Comparison of ENCODE assay signal across 21 mouse cellular contexts in genomic region chr3:126464262-126464661, GRCm38 (mm10).
DNase-seq lines count a peak whose midpoint lies in the region; ATAC-seq and TF ChIP-seq lines count a peak whose summit lies in the region.
"Had no signal": no experiment of that assay in that cellular context is flagged by ENCODE, and none has a peak within 500 bp of the region (broad histone marks: within the 10 kb centered on the region; RNA-seq: fewer than 3 reads in every experiment).

No protein-coding gene starts in this region.

- 12% methylated on average over 2 of the region's 2 CpGs for WGBS in forebrain, embryonic 15.5 days
- 33% methylated on average over 2 of the region's 2 CpGs for WGBS in forebrain, embryonic 12.5 days
- 11% methylated on average over 2 of the region's 2 CpGs for WGBS in neural tube, embryonic 12.5 days
- 19% methylated on average over 2 of the region's 2 CpGs for WGBS in neural tube, embryonic 15.5 days

- H3K4me3 ChIP-seq in forebrain, embryonic 15.5 days, result no peak overlapping the region
- no peak overlapping the region for H3K4me3 ChIP-seq in forebrain, embryonic 12.5 days (replicated peaks)
- no peak overlapping the region for H3K4me3 ChIP-seq in neural tube, embryonic 12.5 days
- H3K4me3 ChIP-seq in neural tube, embryonic 15.5 days (replicated peaks), result no peak overlapping the region
- H3K4me3 ChIP-seq: embryonic facial prominence, embryonic 13.5 days; gastrocnemius, adult 2 months; heart, embryonic 12.5 days; hindbrain, embryonic 10.5 days had no signal

- H3K9ac ChIP-seq in forebrain, embryonic 15.5 days (replicated peaks), result no peak overlapping the region
- no peak overlapping the region for H3K9ac ChIP-seq in forebrain, embryonic 12.5 days
- no peak overlapping the region for H3K9ac ChIP-seq in neural tube, embryonic 12.5 days
- no peak overlapping the region for H3K9ac ChIP-seq in neural tube, embryonic 15.5 days (replicated peaks)
- H3K9ac ChIP-seq: embryonic facial prominence, embryonic 13.5 days; heart, embryonic 12.5 days had no signal

- no peak for TF ChIP-seq POLR2A in brain, embryonic 14.5 days (IDR thresholded peaks at IDR 0.05; ENCODE audit: borderline replicate concordance, extremely low read depth, insufficient read depth, insufficient read length, poor library complexity, severe bottlenecking)

- H3K9me3 ChIP-seq in forebrain, embryonic 15.5 days, result no peaks in the 10 kb centered on the region
- no peaks in the 10 kb centered on the region for H3K9me3 ChIP-seq in forebrain, embryonic 12.5 days
- H3K9me3 ChIP-seq in neural tube, embryonic 12.5 days, result no peaks in the 10 kb centered on the region
- H3K9me3 ChIP-seq in neural tube, embryonic 15.5 days (replicated peaks), result no peaks in the 10 kb centered on the region
- H3K9me3 ChIP-seq: embryonic facial prominence, embryonic 13.5 days; heart, embryonic 12.5 days; hindbrain, embryonic 10.5 days had no signal

- H3K4me1 ChIP-seq in forebrain, embryonic 15.5 days, result 0 out of 2 replicates have a peak, but pooled peaks cover 2% of the 10 kb centered on the region
- H3K4me1 ChIP-seq in forebrain, embryonic 12.5 days, result no peaks in the 10 kb centered on the region
- no peaks in the 10 kb centered on the region for H3K4me1 ChIP-seq in neural tube, embryonic 12.5 days
- no peaks in the 10 kb centered on the region for H3K4me1 ChIP-seq in neural tube, embryonic 15.5 days
- H3K4me1 ChIP-seq: embryonic facial prominence, embryonic 13.5 days; heart, embryonic 12.5 days; hindbrain, embryonic 10.5 days had no signal

- H3K27me3 ChIP-seq in forebrain, embryonic 15.5 days, result no peaks in the 10 kb centered on the region
- no peaks in the 10 kb centered on the region for H3K27me3 ChIP-seq in forebrain, embryonic 12.5 days
- no peaks in the 10 kb centered on the region for H3K27me3 ChIP-seq in neural tube, embryonic 12.5 days (replicated peaks)
- no peaks in the 10 kb centered on the region for H3K27me3 ChIP-seq in neural tube, embryonic 15.5 days (replicated peaks)
- H3K27me3 ChIP-seq: embryonic facial prominence, embryonic 13.5 days; heart, embryonic 12.5 days had no signal

- no peak overlapping the region for H3K27ac ChIP-seq in forebrain, embryonic 15.5 days (replicated peaks)
- H3K27ac ChIP-seq in forebrain, embryonic 12.5 days, result no peak overlapping the region
- no peak overlapping the region for H3K27ac ChIP-seq in neural tube, embryonic 12.5 days
- H3K27ac ChIP-seq in neural tube, embryonic 15.5 days (replicated peaks), result no peak overlapping the region
- H3K27ac ChIP-seq: embryonic facial prominence, embryonic 13.5 days; gastrocnemius, adult 2 months; hindbrain, embryonic 10.5 days had no signal

- H3K36me3 ChIP-seq in forebrain, embryonic 15.5 days, result no peaks in the 10 kb centered on the region
- H3K36me3 ChIP-seq in forebrain, embryonic 12.5 days (replicated peaks), result no peaks in the 10 kb centered on the region
- no peaks in the 10 kb centered on the region for H3K36me3 ChIP-seq in neural tube, embryonic 12.5 days
- no peaks in the 10 kb centered on the region for H3K36me3 ChIP-seq in neural tube, embryonic 15.5 days
- H3K36me3 ChIP-seq: embryonic facial prominence, embryonic 13.5 days; G1E; heart, embryonic 12.5 days; hindbrain, embryonic 10.5 days had no signal

- no peak for TF ChIP-seq CTCF in brain, embryonic 14.5 days (IDR thresholded peaks at IDR 0.05; ENCODE audit: borderline replicate concordance, extremely low read depth, insufficient read depth, insufficient read length)

- DNase-seq in brain, embryonic 14.5 days (ENCODE audit: low read depth), result peak; percentile 41
- DNase-seq in right cerebral cortex, postnatal 36 days (ENCODE audit: low spot score in 2 of 2), result no peak
- DNase-seq in kidney, postnatal 36 days, result no peak
- DNase-seq: adrenal gland, postnatal 14 days; cerebellum, adult 18-20 months; cerebellum, adult 9-11 months; cerebellum, postnatal 36 days; gastrocnemius, adult 2 months; gastrocnemius, postnatal 25 days had no signal

- 0 out of 2 replicates have a peak, but pooled peaks have one; percentile 29 for ATAC-seq in forebrain, embryonic 15.5 days (replicated peaks)
- ATAC-seq in forebrain, embryonic 12.5 days (ENCODE audit: low FRiP score), result no peak
- ATAC-seq in neural tube, embryonic 12.5 days (ENCODE audit: low FRiP score, low read depth), result 0 out of 2 replicates have a peak, but pooled peaks have one; percentile 48
- no peak for ATAC-seq in neural tube, embryonic 15.5 days (ENCODE audit: low FRiP score)
- ATAC-seq: activated CD4-positive, CD25-positive, alpha-beta regulatory T cell, adult 4 months; hindbrain, embryonic 16.5 days; inflammation-experienced regulatory T-cells, adult 6 months; intestine, postnatal 0 days had no signal

- no peak overlapping the region for H3K4me2 ChIP-seq in forebrain, embryonic 15.5 days (replicated peaks)
- H3K4me2 ChIP-seq in forebrain, embryonic 12.5 days, result no peak overlapping the region
- no peak overlapping the region for H3K4me2 ChIP-seq in neural tube, embryonic 12.5 days (replicated peaks)
- no peak overlapping the region for H3K4me2 ChIP-seq in neural tube, embryonic 15.5 days
- H3K4me2 ChIP-seq: embryonic facial prominence, embryonic 13.5 days; heart, embryonic 12.5 days had no signal

Comparison
In these comparisons a context has a peak if more than half of its experiments do, and no peak if none do; other contexts are left out.
1. ATAC-seq: peak in forebrain, embryonic 15.5 days (single experiment) and neural tube, embryonic 12.5 days (single experiment); none in forebrain, embryonic 12.5 days (single experiment) and neural tube, embryonic 15.5 days (single experiment).